Mouse (Mus musculus): ENCODE data around the gene Ncdn. TPM values are rescaled to one million over a fixed set of nuclear protein-coding genes. Genes with fewer than 3 reads are reported as not detected.

The Ncdn gene
- total RNA-seq, 2 experiments from 2014 or later = 924 to 951 TPM

GRCm38 (mm10) chr4:126735382-126736000 is 17.7 kb downstream of the Ncdn start:
- intact Hi-C loops (cut with DNase I) = no loop called here
- DNase-seq (ENCODE audit: low spot score in 2 of 2) = no peak

DNA sequence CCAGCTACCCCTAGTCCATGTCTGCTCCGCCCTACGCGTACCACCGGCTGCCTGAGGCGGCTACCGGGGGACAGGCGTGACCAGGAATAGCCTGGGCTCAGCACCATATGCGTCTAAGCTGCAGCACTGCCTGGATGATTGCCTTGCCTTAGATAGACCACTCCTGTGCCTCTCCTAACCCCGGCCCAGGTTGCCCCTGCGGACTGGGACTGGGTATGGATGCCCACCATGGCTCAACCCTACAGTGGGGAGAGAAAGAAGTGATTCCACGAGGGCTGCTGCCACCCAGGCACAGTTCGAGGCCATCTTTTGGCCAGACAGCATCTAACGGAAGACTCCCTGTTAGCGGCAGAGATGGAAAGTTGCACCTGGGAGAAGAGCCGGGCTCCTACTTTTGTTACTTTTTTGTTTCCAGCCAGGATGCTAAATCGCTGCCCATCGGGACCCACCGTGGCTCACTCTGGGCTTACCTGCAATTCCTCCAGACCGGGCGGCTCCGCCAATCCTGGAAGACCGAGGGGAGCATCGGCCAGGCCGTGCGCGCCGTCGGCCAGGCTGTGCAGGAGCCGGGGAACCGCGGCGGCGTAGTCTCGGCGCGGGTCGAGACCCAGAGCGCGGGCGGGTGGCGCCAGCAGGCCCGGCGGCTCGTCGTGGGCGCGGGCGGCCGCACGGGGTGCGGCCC is 18.4 kb downstream of the Ncdn start:
- intact Hi-C loops (cut with DNase I) = no loop called here
- DNase-seq (ENCODE audit: low spot score in 2 of 2) = no peak

GRCm38 (mm10) chr4:126734001-126734603 is 19.1 kb downstream of the Ncdn start:
- intact Hi-C loops (cut with DNase I) = no loop called here
- DNase-seq (ENCODE audit: low spot score in 2 of 2) = no peak

DNA sequence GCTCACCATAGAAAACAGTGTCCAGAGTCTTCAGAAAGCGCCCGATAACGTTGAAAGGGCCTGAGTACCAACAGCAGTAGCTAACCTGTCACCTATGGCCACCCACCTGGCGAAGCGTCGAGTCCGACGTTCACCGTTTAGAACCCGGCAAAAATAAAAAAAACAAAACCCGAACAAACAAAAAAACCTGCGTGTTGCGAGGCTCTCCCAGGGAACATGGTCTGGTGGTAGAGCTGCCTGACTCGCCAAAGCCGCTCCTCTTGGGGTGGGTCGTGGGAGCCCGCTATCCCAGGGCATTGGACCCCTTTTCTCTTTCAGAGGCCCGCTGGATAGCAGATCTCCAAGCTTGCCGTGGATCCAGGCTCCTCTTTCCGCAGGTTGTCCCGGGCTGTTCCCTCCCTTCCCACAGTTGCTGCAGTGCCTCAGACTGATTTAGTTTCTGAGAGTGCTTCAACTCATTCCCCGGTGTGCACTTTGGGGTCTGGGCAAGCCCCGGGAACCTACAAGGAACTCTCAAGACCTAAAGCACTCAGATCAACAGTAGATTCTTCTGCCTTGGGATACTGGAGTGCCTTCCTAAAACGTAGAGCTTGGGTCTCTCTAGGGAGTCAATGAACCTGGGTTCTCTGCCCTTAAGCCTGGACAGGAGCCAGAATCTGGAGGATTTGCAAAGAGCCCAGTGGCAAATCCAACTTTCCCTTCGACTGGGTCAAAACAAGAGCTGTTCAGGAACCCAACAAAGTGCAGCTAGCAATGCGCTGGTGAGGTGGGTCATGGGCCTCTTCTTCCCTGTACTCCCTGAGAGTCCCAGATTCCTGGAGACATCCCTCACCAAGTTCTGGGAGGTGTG is 20.5 kb downstream of the Ncdn start:
- intact Hi-C loops (cut with DNase I) = no loop called here
- no peak for DNase-seq (ENCODE audit: low spot score in 2 of 2)

DNA sequence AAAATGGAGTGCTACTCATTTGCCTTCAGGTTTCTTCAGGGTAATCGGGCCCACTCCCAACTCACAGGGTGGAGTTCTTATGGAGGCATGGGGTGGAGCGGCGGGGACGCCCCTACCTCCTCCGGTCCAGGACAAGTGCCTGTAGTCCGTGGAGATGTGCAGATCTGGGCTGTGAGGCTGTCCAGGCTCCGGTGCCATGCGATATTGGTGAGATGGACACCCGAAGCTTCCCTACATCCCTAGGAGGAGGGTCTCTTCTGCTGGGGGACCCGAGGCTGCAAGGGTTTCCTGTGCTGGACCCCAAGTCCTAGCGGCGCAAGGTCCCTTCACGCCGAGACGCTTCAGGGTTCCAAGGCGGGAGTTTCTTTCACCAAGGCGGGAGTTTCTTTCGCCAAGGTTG is 21.1 kb downstream of the Ncdn start:
- intact Hi-C loops (cut with DNase I) = no loop called here

DNA sequence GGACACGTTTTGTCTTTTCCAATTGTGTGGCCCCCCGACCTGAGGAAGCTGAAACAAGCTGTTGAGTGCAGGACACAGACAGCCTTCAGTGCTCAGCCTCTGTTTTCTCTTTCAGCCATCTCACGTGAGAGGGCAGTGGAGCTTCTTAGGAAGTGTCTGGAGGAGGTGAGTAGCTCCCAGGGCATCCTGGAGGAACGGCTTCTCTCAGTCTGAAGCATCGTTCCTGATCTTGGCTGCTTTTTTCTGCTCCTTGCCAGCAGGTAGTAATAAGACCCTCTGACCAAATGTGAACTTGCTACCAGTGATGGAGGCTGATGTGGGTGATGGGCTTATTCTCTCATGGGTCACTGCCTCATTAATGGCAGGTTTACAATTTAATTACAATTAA is 45.8 kb downstream of the Ncdn start:
- intact Hi-C loops (cut with DNase I) = no loop called here
- no peak for DNase-seq (ENCODE audit: low spot score in 2 of 2)

More for the DNA sequence above, 21.1 kb downstream of the Ncdn start:
- DNase-seq (ENCODE audit: low spot score in 2 of 2) = no peak

- no peak for DNase-seq (ENCODE audit: low spot score in 2 of 2)
- intact Hi-C loops (cut with DNase I) = no loop called here
Measured at GRCm38 (mm10) chr4:126706630-126707438, 46.4 kb downstream of the Ncdn start.

- intact Hi-C loops (cut with DNase I) = no loop called here
- DNase-seq (ENCODE audit: low spot score in 2 of 2) = no peak
Measured at GRCm38 (mm10) chr4:126696908-126697307, 56.3 kb downstream of the Ncdn start.

Other genes starting within 250 kb of the Ncdn start
- 1 to 10 TPM; 5.1 to 7.5 TPM for gene Ago4, start 220.0 kb downstream of the Ncdn start, total RNA-seq (2021)
- gene Clspn, start 196.5 kb downstream of the Ncdn start, total RNA-seq (2021) = 1 to 10 TPM in 1 of 2 experiments, under 1 TPM in 1; 0.79 to 1.1 TPM
- gene 5730409E04Rik, start 143.6 kb downstream of the Ncdn start, total RNA-seq (2021) = 10 to 100 TPM; 71.5 to 80.3 TPM
- gene Psmb2, start 75.8 kb downstream of the Ncdn start, total RNA-seq (2021) = 100 to 1,000 TPM in 1 of 2 experiments, 10 to 100 TPM in 1; 95.5 to 100 TPM
- not detected for gene Tfap2e, start 17.2 kb downstream of the Ncdn start, total RNA-seq (2021)
- 10 to 100 TPM; 53.7 to 56.7 TPM for gene AU040320, start 106 bp upstream of the Ncdn start, total RNA-seq (2021)
- gene Zmym4, start 214.7 kb upstream of the Ncdn start, total RNA-seq (2021) = 10 to 100 TPM; 43.4 to 61.0 TPM